Mouse (Mus musculus): ENCODE measurements at regions not wholly inside any gene's neighbourhood (a gene's known extent, or its start where the extent isn't known, plus 50 kb on each side); places are given as distances from the start of the nearest gene placed in this dataset.
"Not testable (repeated sequence)": the region's sequence is repeated elsewhere in the genome, so short reads cannot be mapped to it uniquely, and the experiment has no call there.

- no peak for DNase-seq
These were observed 52.4 kb upstream of the Plxna2 start for GRCm38 (mm10) chr1:194565574-194565973.

- no peak for DNase-seq
These were observed 54.1 kb upstream of the Plxna2 start for GRCm38 (mm10) chr1:194563946-194564345.

GRCm38 (mm10) chr1:194561098-194561497, 56.9 kb upstream of the Plxna2 start:
- no peak for DNase-seq

GRCm38 (mm10) chr1:194548661-194549060, 69.4 kb upstream of the Plxna2 start:
- DNase-seq: no peak

GRCm38 (mm10) chr1:194548243-194548642, 69.8 kb upstream of the Plxna2 start:
- DNase-seq: no peak

GRCm38 (mm10) chr1:194540923-194541322, 77.1 kb upstream of the Plxna2 start:
- peak; percentile 52 for DNase-seq

GRCm38 (mm10) chr1:194527342-194528165, 90.5 kb upstream of the Plxna2 start:
- DNase-seq: peak; percentile 23

- no peak for DNase-seq
These were observed 93.0 kb upstream of the Plxna2 start for GRCm38 (mm10) chr1:194524976-194525375.

GRCm38 (mm10) chr1:194521216-194521615, 96.8 kb upstream of the Plxna2 start:
- DNase-seq: no peak

GRCm38 (mm10) chr1:194519509-194520220, 98.4 kb upstream of the Plxna2 start:
- DNase-seq: no peak

GRCm38 (mm10) chr1:194516136-194516535, 101.9 kb upstream of the Plxna2 start:
- DNase-seq: no peak

GRCm38 (mm10) chr1:194508314-194508713, 109.7 kb upstream of the Plxna2 start:
- DNase-seq: no peak

- no peak for DNase-seq
These were observed 112.2 kb upstream of the Plxna2 start for GRCm38 (mm10) chr1:194505826-194506225.

GRCm38 (mm10) chr1:194504207-194504606, 113.8 kb upstream of the Plxna2 start:
- no peak for DNase-seq

GRCm38 (mm10) chr1:194503517-194503916, 114.5 kb upstream of the Plxna2 start:
- DNase-seq: no peak

GRCm38 (mm10) chr1:194496424-194496823, 121.6 kb upstream of the Plxna2 start:
- no peak for DNase-seq

- DNase-seq: no peak
These were observed 126.9 kb upstream of the Plxna2 start for GRCm38 (mm10) chr1:194491111-194491510.

- DNase-seq: no peak
These were observed 129.9 kb upstream of the Plxna2 start for GRCm38 (mm10) chr1:194488126-194488525.

- no peak for DNase-seq
These were observed 135.3 kb upstream of the Plxna2 start for GRCm38 (mm10) chr1:194482717-194483059.

- no peak for DNase-seq
These were observed 135.9 kb upstream of the Plxna2 start for GRCm38 (mm10) chr1:194482001-194482716.

- DNase-seq: not testable (repeated sequence)
These were observed 146.7 kb upstream of the Plxna2 start for GRCm38 (mm10) chr1:194471281-194471680.

GRCm38 (mm10) chr1:194452480-194452879, 165.5 kb upstream of the Plxna2 start:
- no peak for DNase-seq

- no peak for DNase-seq
These were observed 174.3 kb upstream of the Plxna2 start for GRCm38 (mm10) chr1:194443681-194444080.

GRCm38 (mm10) chr1:194437301-194437700, 180.7 kb upstream of the Plxna2 start:
- no peak for DNase-seq

All from cerebellum, adult 9-11 months (tissue).